Mouse (Mus musculus): ENCODE data around the gene Defa2.
"Not testable (repeated sequence)": the region's sequence is repeated elsewhere in the genome, so short reads cannot be mapped to it uniquely, and the experiment has no call there.

Gene Defa2

GRCm38 (mm10) chr8:21378215-21378614 is at the start of gene Defa2:
Gene Defa2 (plus strand): TSS chr8:21378515.
- not testable (repeated sequence) for DNase-seq

GRCm38 (mm10) chr8:21391511-21391910 is 13.2 kb downstream of the Defa2 start, which contains the start of gene Defa33:
Gene Defa33 (plus strand): TSS chr8:21391811.
- not testable (repeated sequence) for DNase-seq

- not testable (repeated sequence) for DNase-seq
These were observed 48.8 kb downstream of the Defa2 start, which contains the start of gene Defa36 for GRCm38 (mm10) chr8:21427111-21427510. Gene Defa36 (plus strand): TSS chr8:21427411.

All from cerebellum, postnatal 10 days (tissue).